Mouse (Mus musculus) cerebral cortex, adult 2 months (tissue): ENCODE results near the gene V1ra8.

Experiments
- WGBS: fragments of 180-500 bp; shearing (Covaris S2); methylation state at CpG from one replicate; pipeline ENCODE4 v1.1.7; 2018; 5-methylcytosine and 5-hydroxymethylcytosine counted together

V1ra8 gene

GRCm38 (mm10) chr6:90202493-90202892 lies at the start of gene V1ra8:
Gene V1ra8, plus strand, starts transcription at chr6:90202793.
- 83% methylated on average over 2 of the region's 2 CpGs for WGBS

- WGBS, result 86% methylated on average over 3 of the region's 3 CpGs
These were observed 42.5 kb upstream of the V1ra8 start for GRCm38 (mm10) chr6:90160139-90160538.

GRCm38 (mm10) chr6:90174508-90174907 lies 28.1 kb upstream of the V1ra8 start, which contains the start of gene Vmn1r52:
Gene Vmn1r52, plus strand, starts transcription at chr6:90174808.
- WGBS, result 58% methylated on average over 2 of the region's 2 CpGs

- WGBS, result 94% methylated on average over 1 of the region's 1 CpGs
These were observed 21.7 kb downstream of the V1ra8 start, which contains the start of gene Vmn1r53 for GRCm38 (mm10) chr6:90224338-90224737. Gene Vmn1r53, minus strand, starts transcription at chr6:90224438.

DNA sequence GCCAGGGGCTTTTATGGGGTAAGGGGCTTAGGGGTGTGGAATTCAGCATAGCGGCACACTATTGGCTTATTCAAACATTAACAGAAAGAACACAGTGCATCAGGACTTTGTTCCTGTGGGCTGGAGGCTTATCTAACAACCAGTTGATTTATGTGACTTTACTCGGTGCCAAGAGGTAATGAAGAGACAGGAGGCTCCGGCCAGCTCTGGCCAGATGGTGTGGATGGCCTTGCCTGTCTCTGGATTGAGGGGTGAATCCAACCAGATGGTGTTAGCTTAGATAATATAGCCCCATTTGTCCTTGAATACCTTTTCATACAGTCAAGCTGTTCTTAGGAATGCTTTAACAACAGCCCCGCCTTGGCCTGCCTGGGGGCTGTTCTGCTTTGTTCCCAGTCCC lies 29.5 kb downstream of the V1ra8 start:
- 91% methylated on average over 4 of the region's 4 CpGs for WGBS

DNA sequence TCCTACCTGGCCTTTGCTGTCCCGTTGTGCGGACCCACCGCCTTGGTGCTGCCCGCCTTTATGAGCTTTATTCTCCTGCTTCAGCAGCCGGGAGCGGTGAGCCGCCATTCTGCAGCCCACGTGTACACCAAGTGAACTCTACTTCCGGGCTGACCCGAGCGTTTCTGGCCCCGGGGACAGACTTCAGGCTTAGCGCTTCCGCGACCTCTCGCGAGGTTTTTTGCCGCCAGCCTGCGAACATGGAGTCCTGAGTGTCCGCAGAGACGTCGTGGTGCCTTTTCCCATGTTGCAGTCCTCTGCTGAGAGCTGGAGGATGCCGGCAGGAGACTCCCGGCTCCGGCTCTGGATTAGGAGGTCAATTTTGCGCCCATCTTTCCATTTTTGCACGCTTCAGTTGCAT lies 30.1 kb downstream of the V1ra8 start:
- 63% methylated on average over 27 of the region's 27 CpGs for WGBS

GRCm38 (mm10) chr6:90244019-90244418 lies 41.4 kb downstream of the V1ra8 start:
- 86% methylated on average over 3 of the region's 3 CpGs for WGBS

- 62% methylated on average over 1 of the region's 1 CpGs for WGBS
These were observed 43.4 kb downstream of the V1ra8 start, which contains the start of gene Vmn1r54 for GRCm38 (mm10) chr6:90246000-90246399. Gene Vmn1r54, plus strand, starts transcription at chr6:90246300.
